Mouse (Mus musculus) forebrain, embryonic 16.5 days (tissue): Measurements from ENCODE around the gene 4930432K21Rik. TPM values are rescaled to one million over a fixed set of nuclear protein-coding genes. Genes with fewer than 3 reads are reported as not detected.

Experiments used
- ATAC-seq: fragments of 200-750 bp; cut with Nextera tagmentation; 2 replicates; pipeline ENCODE4 v1.8.0; 2017; ENCODE audit warnings: mild to moderate bottlenecking, moderate library complexity
- H3K27ac ChIP-seq: fragments of 300-500 bp; sonication (generic); 2 replicates; pipeline ENCODE4 v1.5.1; 2014; ENCODE audit warnings: low read length, control low read depth
- H3K27me3 ChIP-seq: fragments of 300-500 bp; sonication (generic); replicated peaks from 2 replicates; pipeline ENCODE4 v1.6.1; 2014; ENCODE audit warnings: low read length; ENCODE audit not compliant: control insufficient read depth, insufficient read depth
- H3K36me3 ChIP-seq: fragments of 300-500 bp; sonication (generic); 2 replicates; pipeline ENCODE4 v1.6.1; 2014; ENCODE audit not compliant: control insufficient read depth, insufficient read depth
- H3K4me1 ChIP-seq: fragments of 300-500 bp; sonication (generic); replicated peaks from 2 replicates; pipeline ENCODE4 v1.6.1; 2014; ENCODE audit warnings: low read length; ENCODE audit not compliant: control insufficient read depth, insufficient read depth
- H3K4me2 ChIP-seq: fragments of 300-500 bp; sonication (generic); 2 replicates; pipeline ENCODE4 v1.6.1; 2014; ENCODE audit warnings: mild to moderate bottlenecking, low read length, control low read depth
- H3K4me3 ChIP-seq: fragments of 300-500 bp; sonication (generic); replicated peaks from 2 replicates; pipeline ENCODE4 v1.5.1; 2014; ENCODE audit warnings: mild to moderate bottlenecking, low read length, control low read depth
- H3K9ac ChIP-seq: fragments of 300-500 bp; sonication (generic); replicated peaks from 2 replicates; pipeline ENCODE4 v1.6.1; 2014; ENCODE audit warnings: low read depth, low read length, control low read depth
- H3K9me3 ChIP-seq: fragments of 300-500 bp; sonication (generic); 2 replicates; pipeline ENCODE4 v1.6.1; 2016; ENCODE audit warnings: low read length; ENCODE audit not compliant: control insufficient read depth
- WGBS: fragments of 180-500 bp; shearing (Covaris S2); extraction: QIAGEN DNeasy Blood & Tissue Kit; methylation state at CpG from one replicate; pipeline ENCODE4 v1.1.7; 2014; 5-methylcytosine and 5-hydroxymethylcytosine counted together
- polyA plus RNA-seq: library from polyadenylated mRNA; unstranded; fragments of >200 nt; fragmentation: Nextera tagmentation; extraction: Ambion mirVana; gene quantifications from 2 replicates; pipeline ENCODE4 v1.2.1, GENCODE M21; 2015

Gene 4930432K21Rik
- polyA plus RNA-seq, 1 experiment from 2014 or later: 3.5 TPM

GRCm38 (mm10) chr8:84197141-84197921 lies 49.5 kb downstream of the 4930432K21Rik start:
- H3K4me1 ChIP-seq: peaks cover 39% of the 10 kb centered on the region
- H3K4me2 ChIP-seq: peak overlapping the region; percentile 76
- H3K27me3 ChIP-seq: no peaks in the 10 kb centered on the region
- peak overlapping the region; percentile 75 for H3K27ac ChIP-seq
- H3K36me3 ChIP-seq: no peaks in the 10 kb centered on the region
- H3K9ac ChIP-seq: peak overlapping the region; percentile 54
- WGBS: 2% methylated on average over 43 of the region's 43 CpGs
- H3K4me3 ChIP-seq: peak overlapping the region; percentile 61
- no peaks in the 10 kb centered on the region for H3K9me3 ChIP-seq
- peak; percentile 35 for ATAC-seq

- Histone ChIP-seq H3K9me3 (no peaks in the 10 kb centered on the region), H3K9ac (peak overlapping the region; percentile 54), H3K36me3 (no peaks in the 10 kb centered on the region), H3K27me3 (no peaks in the 10 kb centered on the region), H3K4me2 (peak overlapping the region; percentile 76), H3K4me1 (peaks cover 36% of the 10 kb centered on the region), H3K4me3 (peak overlapping the region; percentile 61), H3K27ac (peak overlapping the region; percentile 75)
- ATAC-seq: peak; percentile 72
- 2% methylated on average over 30 of the region's 30 CpGs for WGBS
Observed at GRCm38 (mm10) chr8:84197922-84198774, 50.3 kb downstream of the 4930432K21Rik start.

GRCm38 (mm10) chr8:84198871-84199270 lies 51.0 kb downstream of the 4930432K21Rik start:
- Histone ChIP-seq H3K4me2 (peak overlapping the region; percentile 76; the same call in 1 of the 2 replicates), H3K9me3 (no peaks in the 10 kb centered on the region), H3K4me1 (peaks cover 43% of the 10 kb centered on the region), H3K36me3 (no peaks in the 10 kb centered on the region), H3K27ac (peak overlapping the region; percentile 75; the same call in 1 of the 2 replicates), H3K9ac (no peak overlapping the region; the same call in 1 of the 2 replicates), H3K27me3 (no peaks in the 10 kb centered on the region), H3K4me3 (no peak overlapping the region)
- ATAC-seq: no peak
- 25% methylated on average over 4 of the region's 4 CpGs for WGBS

GRCm38 (mm10) chr8:84199348-84200125 lies 51.7 kb downstream of the 4930432K21Rik start:
- H3K4me2 ChIP-seq: no peak overlapping the region
- no peaks in the 10 kb centered on the region for H3K36me3 ChIP-seq
- no peak overlapping the region for H3K9ac ChIP-seq
- no peak overlapping the region for H3K27ac ChIP-seq
- peaks cover 45% of the 10 kb centered on the region for H3K4me1 ChIP-seq
- no peaks in the 10 kb centered on the region for H3K9me3 ChIP-seq
- no peaks in the 10 kb centered on the region for H3K27me3 ChIP-seq
- H3K4me3 ChIP-seq: no peak overlapping the region
- 41% methylated on average over 11 of the region's 11 CpGs for WGBS
- no peak for ATAC-seq

GRCm38 (mm10) chr8:84200126-84200555 lies 52.3 kb downstream of the 4930432K21Rik start:
- H3K9me3 ChIP-seq: no peaks in the 10 kb centered on the region
- H3K4me3 ChIP-seq: peak overlapping the region; percentile 44
- no peaks in the 10 kb centered on the region for H3K36me3 ChIP-seq
- H3K4me1 ChIP-seq: peaks cover 45% of the 10 kb centered on the region
- H3K27me3 ChIP-seq: no peaks in the 10 kb centered on the region
- peak overlapping the region; percentile 79 for H3K4me2 ChIP-seq
- WGBS: 10% methylated on average over 8 of the region's 8 CpGs
- H3K9ac ChIP-seq: no peak overlapping the region
- no peak for ATAC-seq
- peak overlapping the region; percentile 2; the same call in 1 of the 2 replicates for H3K27ac ChIP-seq

- Histone ChIP-seq H3K4me2 (peak overlapping the region; percentile 79), H3K27ac (peak overlapping the region; percentile 27), H3K36me3 (no peaks in the 10 kb centered on the region), H3K9ac (peak overlapping the region; percentile 60), H3K4me3 (peak overlapping the region; percentile 44), H3K4me1 (peaks cover 45% of the 10 kb centered on the region), H3K27me3 (no peaks in the 10 kb centered on the region), H3K9me3 (no peaks in the 10 kb centered on the region)
- WGBS: 5% methylated on average over 64 of the region's 70 CpGs
- ATAC-seq: no peak
Observed at GRCm38 (mm10) chr8:84200652-84201544, 53.1 kb downstream of the 4930432K21Rik start.

- Histone ChIP-seq H3K9ac (peak overlapping the region; percentile 60; the same call in 1 of the 2 replicates), H3K27ac (peak overlapping the region; percentile 27), H3K9me3 (no peaks in the 10 kb centered on the region), H3K36me3 (no peaks in the 10 kb centered on the region), H3K4me2 (peak overlapping the region; percentile 79), H3K4me3 (peak overlapping the region; percentile 44), H3K27me3 (no peaks in the 10 kb centered on the region), H3K4me1 (peaks cover 45% of the 10 kb centered on the region)
- WGBS: 56% methylated on average over 15 of the region's 15 CpGs
- no peak for ATAC-seq
Observed at GRCm38 (mm10) chr8:84201545-84202245, 53.9 kb downstream of the 4930432K21Rik start.

GRCm38 (mm10) chr8:84202466-84202865 lies 54.6 kb downstream of the 4930432K21Rik start:
- Histone ChIP-seq H3K27ac (no peak overlapping the region), H3K4me1 (peaks cover 41% of the 10 kb centered on the region), H3K36me3 (no peaks in the 10 kb centered on the region), H3K9ac (no peak overlapping the region), H3K4me2 (peak overlapping the region; percentile 6; the same call in 1 of the 2 replicates), H3K9me3 (no peaks in the 10 kb centered on the region), H3K27me3 (no peaks in the 10 kb centered on the region), H3K4me3 (no peak overlapping the region)
- ATAC-seq: no peak
- 85% methylated on average over 9 of the region's 9 CpGs for WGBS
